Mouse (Mus musculus): ENCODE results near the gene Wdr26.

Wdr26 gene

GRCm38 (mm10) chr1:181211920-181212633 lies at the start of gene Wdr26:
Gene Wdr26 (minus strand): TSS chr1:181212001.
- DNase-seq (ENCODE audit: low spot score in 2 of 2) = peak; percentile 77 to 78

GRCm38 (mm10) chr1:181260949-181261696 lies 49.3 kb upstream of the Wdr26 start:
- DNase-seq (ENCODE audit: low spot score in 2 of 2) = no peak

GRCm38 (mm10) chr1:181260422-181260821 lies 48.6 kb upstream of the Wdr26 start:
- no peak for DNase-seq (ENCODE audit: low spot score in 2 of 2)

GRCm38 (mm10) chr1:181259626-181260410 lies 48.0 kb upstream of the Wdr26 start:
- no peak for DNase-seq (ENCODE audit: low spot score in 2 of 2)

- no peak for DNase-seq (ENCODE audit: low spot score in 2 of 2)
These were observed 47.3 kb upstream of the Wdr26 start for GRCm38 (mm10) chr1:181259056-181259455.

GRCm38 (mm10) chr1:181258616-181259015 lies 46.8 kb upstream of the Wdr26 start:
- no peak for DNase-seq (ENCODE audit: low spot score in 2 of 2)

- peak in 1 of 2 experiments; percentile 48 for DNase-seq (ENCODE audit: low spot score in 2 of 2)
These were observed 46.1 kb upstream of the Wdr26 start for GRCm38 (mm10) chr1:181257585-181258555.

- peak; percentile 81 to 90 for DNase-seq (ENCODE audit: low spot score in 2 of 2)
These were observed 45.1 kb upstream of the Wdr26 start for GRCm38 (mm10) chr1:181256689-181257584.

GRCm38 (mm10) chr1:181255891-181256688 lies 44.3 kb upstream of the Wdr26 start:
- DNase-seq (ENCODE audit: low spot score in 2 of 2) = peak; percentile 52 to 57

- DNase-seq (ENCODE audit: low spot score in 2 of 2) = no peak
These were observed 43.6 kb upstream of the Wdr26 start for GRCm38 (mm10) chr1:181255450-181255849.

GRCm38 (mm10) chr1:181251624-181252023 lies 39.8 kb upstream of the Wdr26 start:
- DNase-seq (ENCODE audit: low spot score in 2 of 2) = no peak

GRCm38 (mm10) chr1:181250961-181251360 lies 39.2 kb upstream of the Wdr26 start:
- no peak for DNase-seq (ENCODE audit: low spot score in 2 of 2)

GRCm38 (mm10) chr1:181249537-181249936 lies 37.7 kb upstream of the Wdr26 start:
- DNase-seq (ENCODE audit: low spot score in 2 of 2) = no peak

GRCm38 (mm10) chr1:181247175-181247574 lies 35.4 kb upstream of the Wdr26 start:
- DNase-seq (ENCODE audit: low spot score in 2 of 2) = no peak

- no peak for DNase-seq (ENCODE audit: low spot score in 2 of 2)
These were observed 34.8 kb upstream of the Wdr26 start for GRCm38 (mm10) chr1:181246487-181247138.

- no peak for DNase-seq (ENCODE audit: low spot score in 2 of 2)
These were observed 34.0 kb upstream of the Wdr26 start for GRCm38 (mm10) chr1:181245554-181246486.

GRCm38 (mm10) chr1:181245067-181245466 lies 33.3 kb upstream of the Wdr26 start:
- DNase-seq (ENCODE audit: low spot score in 2 of 2) = no peak

GRCm38 (mm10) chr1:181241185-181241584 lies 29.4 kb upstream of the Wdr26 start:
- DNase-seq (ENCODE audit: low spot score in 2 of 2) = no peak

Measured in urinary bladder, postnatal 36 days (tissue).